Mouse (Mus musculus) adrenal gland, postnatal 4 days (tissue): Measurements from ENCODE around the gene Anapc15-ps. TPM values are rescaled to one million over a fixed set of nuclear protein-coding genes. Genes with fewer than 3 reads are reported as not detected.

Experiments used
- DNase-seq, 2 experiments: peaks; one replicate each; pipeline ENCODE4 v3.0.0; 2021 to 2022; ENCODE audit warnings: low spot score in 2 of 2, mixed read lengths in 2 of 2
- total RNA-seq, 2 experiments: library from RNA; stranded (reverse); gene quantifications; 2 replicates each; pipeline ENCODE4 v1.2.3; 2021

Gene Anapc15-ps
- total RNA-seq, 2 experiments from 2014 or later = not detected

DNA sequence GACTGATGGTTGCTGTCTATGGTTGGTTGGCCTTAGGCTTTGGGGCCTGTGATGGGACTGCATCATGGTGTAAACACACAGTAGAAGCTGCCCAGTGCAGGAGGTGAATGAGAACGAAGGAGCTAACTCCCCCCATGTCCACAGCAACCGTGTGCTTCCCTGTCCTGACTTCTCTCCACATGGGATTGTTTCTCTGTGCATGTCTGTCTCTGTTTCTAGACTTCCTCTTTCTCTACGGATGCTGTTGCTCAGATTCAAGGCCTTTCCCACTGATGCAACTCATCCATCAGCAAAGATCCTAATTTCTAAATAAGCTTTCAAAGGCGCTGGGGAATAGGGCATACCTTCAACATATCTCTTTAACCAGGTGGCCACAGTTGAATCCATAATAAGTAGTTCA lies 3.4 kb downstream of the Anapc15-ps start:
- no peak for DNase-seq

DNA sequence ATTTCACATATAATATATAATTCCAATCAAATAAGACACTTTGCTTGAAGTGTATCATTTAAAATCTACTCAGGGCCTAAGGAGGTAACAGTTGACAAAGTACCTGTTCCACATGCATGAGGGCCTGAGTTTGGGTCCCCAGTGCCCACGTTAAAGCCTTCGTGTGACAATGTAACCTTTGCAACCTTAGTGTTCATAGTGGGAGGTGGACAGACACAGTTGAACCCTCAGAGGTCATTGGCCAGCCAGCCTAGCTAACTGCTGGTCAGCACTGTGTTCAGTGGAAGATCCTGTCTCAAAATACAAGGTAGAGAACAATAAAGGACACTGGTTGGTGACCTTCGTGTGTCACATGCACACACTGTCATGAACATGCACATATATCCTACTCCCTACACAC lies 4.2 kb downstream of the Anapc15-ps start:
- no peak for DNase-seq

DNA sequence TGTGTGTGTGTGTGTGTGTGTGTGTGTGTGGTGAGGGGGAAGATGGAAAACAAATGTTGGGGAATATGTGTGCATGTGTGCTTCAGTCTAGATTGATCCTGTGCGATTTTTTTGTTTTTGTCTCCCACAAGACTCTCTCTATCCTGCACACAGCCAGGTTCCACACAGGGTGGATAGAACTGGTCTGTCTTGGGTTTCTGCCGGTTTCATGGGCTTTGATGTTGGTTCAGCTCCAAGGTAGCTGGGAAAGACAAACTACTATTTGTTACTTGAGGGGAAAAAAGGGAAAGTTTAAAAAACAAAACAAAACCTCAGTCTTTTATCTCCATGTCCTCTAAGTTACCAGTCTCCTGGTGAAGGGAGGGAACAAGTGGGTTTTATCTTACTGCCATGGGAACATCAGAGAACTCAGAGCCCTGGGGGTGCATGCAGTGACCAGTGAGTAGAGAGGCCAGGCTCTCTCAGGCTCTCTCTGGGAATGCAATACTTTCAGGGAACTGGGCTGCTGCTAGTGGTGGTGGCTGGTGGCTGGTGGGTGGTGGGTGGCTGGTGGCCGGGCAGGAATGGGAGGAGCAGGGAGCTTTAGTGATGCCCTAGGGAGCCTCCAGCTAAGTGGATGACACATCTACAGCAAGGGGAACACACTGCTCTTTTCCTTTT lies 5.8 kb downstream of the Anapc15-ps start:
- no peak for DNase-seq

DNA sequence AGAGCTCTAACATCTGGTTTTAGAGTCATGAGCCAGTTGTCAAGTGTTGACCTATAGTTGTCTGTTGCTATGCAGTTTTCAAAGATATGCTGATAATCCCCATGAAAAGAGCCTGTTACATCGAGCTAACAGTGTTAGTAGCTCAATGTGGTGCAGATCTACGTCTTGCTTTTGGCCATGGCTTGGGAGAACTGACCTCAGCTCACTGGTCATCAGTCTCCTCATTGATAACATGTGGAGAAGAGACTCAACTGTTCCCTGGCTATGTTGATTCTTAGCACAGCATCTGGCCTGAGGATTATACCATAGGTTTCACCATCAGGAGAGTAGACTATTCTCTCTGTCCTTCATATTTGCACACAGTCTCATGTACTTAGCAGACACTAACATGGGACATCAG lies 6.5 kb downstream of the Anapc15-ps start:
- no peak for DNase-seq

- DNase-seq = no peak
These were observed 7.7 kb downstream of the Anapc15-ps start for GRCm38 (mm10) chr10:95665426-95665990.

GRCm38 (mm10) chr10:95664613-95665012 lies 8.6 kb downstream of the Anapc15-ps start:
- DNase-seq = no peak

- no peak for DNase-seq
These were observed 12.9 kb downstream of the Anapc15-ps start for GRCm38 (mm10) chr10:95660356-95660755.

DNA sequence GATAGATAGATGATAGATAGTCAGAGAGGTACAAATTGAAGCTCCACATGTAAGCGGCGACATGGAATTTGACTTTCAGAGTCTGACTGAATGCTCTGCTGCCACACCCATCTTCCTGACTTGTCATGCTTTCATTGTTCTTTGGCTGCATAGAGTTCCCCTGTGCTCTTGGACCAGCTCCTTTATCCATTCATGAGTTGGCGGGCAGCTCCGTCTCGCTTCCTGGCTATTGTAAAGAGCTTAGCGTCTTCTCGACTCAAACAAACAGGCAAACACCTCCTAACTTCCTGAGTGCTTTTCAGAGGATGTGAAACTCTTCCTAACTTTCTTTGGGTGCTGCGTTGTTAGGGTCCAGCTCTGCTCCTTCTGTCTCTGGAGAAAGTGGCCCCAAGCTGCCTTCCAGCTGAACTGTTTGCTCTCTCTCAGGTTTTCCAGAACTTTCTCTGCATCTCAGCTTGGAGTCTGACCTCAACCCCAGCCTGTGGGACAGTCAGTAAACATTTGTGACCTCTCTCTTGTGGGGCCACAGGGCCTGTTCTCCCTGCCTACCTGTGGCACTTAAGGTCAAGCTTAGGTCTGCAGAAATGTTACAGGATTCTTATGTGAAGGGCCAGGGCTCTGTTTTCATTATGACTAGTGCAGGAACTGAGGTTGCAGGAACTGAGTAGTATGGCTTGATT lies 13.6 kb downstream of the Anapc15-ps start:
- DNase-seq = no peak

- no peak for DNase-seq
These were observed 14.4 kb downstream of the Anapc15-ps start for GRCm38 (mm10) chr10:95658836-95659343.

- no peak for DNase-seq
These were observed 16.7 kb downstream of the Anapc15-ps start for GRCm38 (mm10) chr10:95656236-95657225.

DNA sequence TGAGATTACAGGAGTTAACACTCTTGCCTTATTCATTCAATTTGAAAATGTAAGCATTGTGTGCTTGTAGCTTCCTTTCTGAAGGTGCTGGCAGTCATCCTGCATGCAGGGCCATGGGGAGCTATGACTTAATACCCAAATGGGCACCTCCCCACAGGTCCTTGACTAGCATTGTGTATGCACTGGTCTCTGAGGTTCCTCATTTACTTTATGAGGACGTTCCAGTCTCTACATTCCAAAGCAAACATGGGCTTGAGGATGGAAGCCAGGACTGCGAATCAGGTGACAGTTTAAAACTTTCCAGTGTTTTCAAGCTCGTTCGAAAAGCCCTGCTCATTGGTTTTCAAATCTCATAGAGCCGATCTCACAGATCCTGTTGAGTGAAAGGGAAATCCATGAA lies 21.1 kb downstream of the Anapc15-ps start:
- no peak for DNase-seq

DNA sequence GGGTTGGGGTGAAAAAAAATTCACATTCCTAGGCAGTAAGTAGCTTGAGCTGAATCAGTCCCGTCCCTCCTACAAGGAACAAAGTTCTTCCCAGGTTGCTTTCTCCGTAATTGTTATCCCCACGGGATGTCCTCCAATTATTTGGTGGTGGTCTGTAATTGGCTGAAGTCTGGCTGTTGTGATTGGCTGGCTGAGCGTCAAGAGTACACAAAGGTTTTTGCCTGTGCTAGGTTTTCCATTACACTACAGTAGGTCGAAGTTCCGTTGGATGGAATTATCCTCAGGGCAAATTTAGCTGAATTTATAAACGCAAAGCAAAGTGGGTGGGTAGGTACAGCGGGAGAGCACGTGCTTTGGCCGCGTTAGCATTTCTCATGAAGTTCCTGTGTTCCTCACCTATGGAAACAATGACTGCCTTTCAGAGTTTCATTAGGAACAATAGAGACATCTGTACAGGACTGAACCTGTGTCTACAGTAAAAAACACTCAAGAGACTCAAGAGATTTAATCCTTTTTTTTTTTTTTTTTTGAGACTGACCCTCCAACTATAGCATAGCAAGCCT lies 24.8 kb downstream of the Anapc15-ps start:
- DNase-seq = no peak

DNA sequence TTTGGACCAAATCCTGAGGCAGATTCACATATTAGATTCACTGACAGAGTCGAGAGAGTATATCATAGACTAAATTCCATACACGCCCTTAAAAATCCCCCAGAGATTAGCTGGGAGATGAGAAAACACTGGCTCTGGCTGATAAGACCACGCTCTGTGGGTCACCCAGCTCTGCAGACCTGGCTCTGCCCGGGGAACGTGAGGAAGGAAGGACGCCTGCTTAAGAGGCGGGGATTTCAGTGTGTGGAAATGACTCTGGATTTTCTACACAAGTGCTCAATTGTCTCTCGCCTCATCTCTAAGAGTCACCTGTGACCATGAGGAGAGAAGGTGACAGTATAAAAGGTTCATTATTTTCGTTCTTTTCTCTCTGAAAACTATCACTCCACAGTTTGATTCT lies 26.1 kb downstream of the Anapc15-ps start:
- DNase-seq = no peak

- DNase-seq = no peak
These were observed 26.7 kb downstream of the Anapc15-ps start for GRCm38 (mm10) chr10:95646576-95646975.

DNA sequence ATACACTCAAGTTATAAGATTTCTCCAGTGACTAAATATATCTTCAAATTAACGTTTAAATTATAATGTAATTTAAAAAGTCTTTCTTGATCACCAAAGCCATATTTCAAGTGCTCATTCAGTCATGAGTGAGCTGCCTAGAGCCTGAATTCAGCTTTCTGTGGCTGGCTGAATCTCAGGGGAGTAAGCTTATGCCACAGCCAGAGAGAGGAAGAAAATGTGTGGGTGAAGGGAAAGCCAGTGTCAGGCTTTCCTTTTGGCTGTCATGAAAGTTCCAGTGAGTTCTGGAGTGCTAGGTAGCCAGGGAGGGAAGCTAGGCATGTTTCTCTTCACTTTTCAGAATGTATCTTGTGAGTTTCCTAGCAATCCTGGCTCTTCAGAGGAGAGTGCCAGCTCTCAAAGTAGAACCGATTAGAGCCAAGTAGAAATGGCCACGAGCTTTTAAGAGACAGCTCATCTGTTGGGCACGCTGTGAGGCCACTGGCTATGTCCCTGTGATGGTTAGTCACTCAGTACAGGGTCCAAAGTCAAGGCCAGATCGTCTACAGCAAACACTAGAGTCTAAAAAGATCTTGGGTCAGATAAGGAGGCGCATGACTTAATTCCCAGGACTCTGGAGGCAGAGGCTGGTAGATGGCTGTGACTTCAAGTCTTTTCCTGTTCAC lies 29.4 kb downstream of the Anapc15-ps start:
- DNase-seq = no peak

GRCm38 (mm10) chr10:95643042-95643441 lies 30.2 kb downstream of the Anapc15-ps start:
- DNase-seq = no peak

DNA sequence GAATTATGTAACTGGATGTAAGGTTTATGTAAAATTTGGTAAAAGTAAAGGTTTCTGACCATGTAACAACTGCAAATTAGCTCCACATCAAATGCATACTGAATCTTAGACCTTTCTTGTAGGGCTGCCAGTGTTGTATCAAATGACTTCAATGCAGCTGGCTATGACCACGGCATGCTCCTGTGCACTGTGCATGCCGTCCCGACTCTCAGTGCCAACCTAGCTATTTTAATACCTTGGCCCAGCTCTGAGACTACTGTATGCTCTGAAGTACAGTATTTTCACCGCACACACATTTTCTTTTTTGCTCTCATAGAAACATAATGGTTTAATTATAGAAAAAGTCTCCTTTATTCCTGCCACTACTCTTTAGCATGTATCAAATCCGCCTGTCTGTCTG lies 31.9 kb downstream of the Anapc15-ps start:
- DNase-seq = no peak

DNA sequence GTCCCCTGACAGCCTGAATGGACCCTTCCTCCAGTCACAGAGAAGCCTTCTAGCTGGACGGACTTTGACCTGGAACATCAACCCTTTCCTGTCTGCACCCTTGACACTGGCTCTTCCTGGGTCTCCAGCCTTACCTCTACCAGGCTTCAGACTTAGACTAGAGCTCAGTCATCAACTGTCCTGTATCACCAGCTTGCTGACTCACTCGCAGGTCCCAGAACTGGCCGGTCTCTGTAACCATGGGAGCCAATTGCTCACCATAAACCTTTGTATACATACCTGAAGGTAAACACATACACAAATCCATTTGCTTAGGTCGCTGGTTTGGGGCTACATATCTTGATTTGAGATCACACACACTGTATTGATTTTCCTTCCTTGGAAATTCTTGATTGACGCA lies 33.8 kb downstream of the Anapc15-ps start:
- DNase-seq = no peak

GRCm38 (mm10) chr10:95634751-95635150 lies 38.5 kb downstream of the Anapc15-ps start:
- DNase-seq = no peak

- DNase-seq = no peak
These were observed 39.0 kb downstream of the Anapc15-ps start for GRCm38 (mm10) chr10:95634261-95634660.
